Mouse (Mus musculus): ENCODE data around the gene Arhgap11a. TPM values are rescaled to one million over a fixed set of nuclear protein-coding genes. Genes with fewer than 3 reads are reported as not detected.

The Arhgap11a gene
- polyA plus RNA-seq, 1 experiment from 2014 or later = 28.3 TPM

- peak overlapping the region; percentile 5; the same call in 1 of the 2 replicates for H3K4me2 ChIP-seq (ENCODE audit: low read depth, low read length)
- H3K27me3 ChIP-seq (ENCODE audit: control insufficient read depth, insufficient read depth, low read depth, low read length) = no peaks in the 10 kb centered on the region
Measured at GRCm38 (mm10) chr2:113845081-113845480, 3.4 kb downstream of the Arhgap11a start.

GRCm38 (mm10) chr2:113841656-113842437, 6.6 kb downstream of the Arhgap11a start:
- Histone ChIP-seq H3K9ac (ENCODE audit: low read length) (no peak overlapping the region), H3K27me3 (ENCODE audit: control insufficient read depth, insufficient read depth, low read depth, low read length) (no peaks in the 10 kb centered on the region), H3K9me3 (ENCODE audit: control insufficient read depth, low read length) (no peaks in the 10 kb centered on the region), H3K36me3 (ENCODE audit: control insufficient read depth, insufficient read depth, low read length) (peaks cover 25% of the 10 kb centered on the region), H3K4me2 (ENCODE audit: low read depth, low read length) (no peak overlapping the region), H3K4me1 (replicated peaks; ENCODE audit: control insufficient read depth, insufficient read depth, low read length) (peaks cover 19% of the 10 kb centered on the region), H3K4me3 (ENCODE audit: low read length) (no peak overlapping the region), H3K27ac (ENCODE audit: low read length) (no peak overlapping the region)
- no peak for ATAC-seq (ENCODE audit: low read depth)
- WGBS = 82% methylated on average over 4 of the region's 4 CpGs

More at GRCm38 (mm10) chr2:113845081-113845480, 3.4 kb downstream of the Arhgap11a start:
- Histone ChIP-seq H3K27ac (ENCODE audit: low read length) (0 out of 2 replicates have a peak overlapping the region, but pooled peaks have one; percentile 5), H3K36me3 (ENCODE audit: control insufficient read depth, insufficient read depth, low read length) (peaks cover 17% of the 10 kb centered on the region), H3K9ac (ENCODE audit: low read length) (no peak overlapping the region), H3K4me3 (ENCODE audit: low read length) (no peak overlapping the region; the same call in 1 of the 2 replicates), H3K4me1 (replicated peaks; ENCODE audit: control insufficient read depth, insufficient read depth, low read length) (peaks cover 28% of the 10 kb centered on the region), H3K9me3 (ENCODE audit: control insufficient read depth, low read length) (no peaks in the 10 kb centered on the region)
- ATAC-seq (ENCODE audit: low read depth) = no peak
- 36% methylated on average over 4 of the region's 4 CpGs for WGBS

- whole genome bisulfite sequencing = 48% methylated on average over 4 of the region's 4 CpGs
- H3K27ac ChIP-seq (ENCODE audit: low read length) = no peak overlapping the region
Measured at GRCm38 (mm10) chr2:113839488-113839887, 9.0 kb downstream of the Arhgap11a start.

GRCm38 (mm10) chr2:113835219-113835618, 13.2 kb downstream of the Arhgap11a start:
- no peak overlapping the region for H3K27ac ChIP-seq (ENCODE audit: low read length)
- H3K9ac ChIP-seq (ENCODE audit: low read length) = no peak overlapping the region
- no peaks in the 10 kb centered on the region for H3K27me3 ChIP-seq (ENCODE audit: control insufficient read depth, insufficient read depth, low read depth, low read length)
- H3K4me2 ChIP-seq (ENCODE audit: low read depth, low read length) = no peak overlapping the region
- H3K4me1 ChIP-seq (replicated peaks; ENCODE audit: control insufficient read depth, insufficient read depth, low read length) = no peaks in the 10 kb centered on the region
- H3K36me3 ChIP-seq (ENCODE audit: control insufficient read depth, insufficient read depth, low read length) = peaks cover 39% of the 10 kb centered on the region
- WGBS = 85% methylated on average over 3 of the region's 3 CpGs
- no peak for ATAC-seq (ENCODE audit: low read depth)
- H3K4me3 ChIP-seq (ENCODE audit: low read length) = no peak overlapping the region
- H3K9me3 ChIP-seq (ENCODE audit: control insufficient read depth, low read length) = no peaks in the 10 kb centered on the region

More at GRCm38 (mm10) chr2:113839488-113839887, 9.0 kb downstream of the Arhgap11a start:
- H3K4me2 ChIP-seq (ENCODE audit: low read depth, low read length) = no peak overlapping the region
- ATAC-seq (ENCODE audit: low read depth) = peak; percentile 43; the same call in 1 of the 2 replicates
- H3K9me3 ChIP-seq (ENCODE audit: control insufficient read depth, low read length) = no peaks in the 10 kb centered on the region
- H3K4me1 ChIP-seq (replicated peaks; ENCODE audit: control insufficient read depth, insufficient read depth, low read length) = no peaks in the 10 kb centered on the region
- H3K4me3 ChIP-seq (ENCODE audit: low read length) = no peak overlapping the region
- no peak overlapping the region for H3K9ac ChIP-seq (ENCODE audit: low read length)
- no peaks in the 10 kb centered on the region for H3K27me3 ChIP-seq (ENCODE audit: control insufficient read depth, insufficient read depth, low read depth, low read length)
- peaks cover 42% of the 10 kb centered on the region for H3K36me3 ChIP-seq (ENCODE audit: control insufficient read depth, insufficient read depth, low read length)

- Histone ChIP-seq H3K27ac (ENCODE audit: low read length) (no peak within 1 kb of the TSS), H3K4me1 (replicated peaks; ENCODE audit: control insufficient read depth, insufficient read depth, low read length) (peaks cover 6% of the 10 kb centered on the region), H3K4me2 (ENCODE audit: low read depth, low read length) (peak within 1 kb of the TSS; percentile 16), H3K9ac (ENCODE audit: low read length) (no peak within 1 kb of the TSS), H3K4me3 (ENCODE audit: low read length) (no peak within 1 kb of the TSS), H3K9me3 (ENCODE audit: control insufficient read depth, low read length) (no peaks in the 10 kb centered on the region), H3K27me3 (ENCODE audit: control insufficient read depth, insufficient read depth, low read depth, low read length) (no peaks in the 10 kb centered on the region), H3K36me3 (ENCODE audit: control insufficient read depth, insufficient read depth, low read length) (peaks cover 14% of the 10 kb centered on the region)
- WGBS = 11% methylated on average over 23 of the region's 23 CpGs
- peak; percentile 89 for ATAC-seq (ENCODE audit: low read depth)
Measured at GRCm38 (mm10) chr2:113828943-113829882, 19.2 kb downstream of the Arhgap11a start, which contains the start of gene Scg5. Scg5 (minus strand) TSS chr2:113829121.

- H3K4me3 ChIP-seq (ENCODE audit: low read length) = no peak overlapping the region
- no peaks in the 10 kb centered on the region for H3K27me3 ChIP-seq (ENCODE audit: control insufficient read depth, insufficient read depth, low read depth, low read length)
- no peak overlapping the region for H3K9ac ChIP-seq (ENCODE audit: low read length)
- H3K4me1 ChIP-seq (replicated peaks; ENCODE audit: control insufficient read depth, insufficient read depth, low read length) = peaks cover 6% of the 10 kb centered on the region
- whole genome bisulfite sequencing = 22% methylated on average over 17 of the region's 17 CpGs
- no peaks in the 10 kb centered on the region for H3K9me3 ChIP-seq (ENCODE audit: control insufficient read depth, low read length)
- H3K4me2 ChIP-seq (ENCODE audit: low read depth, low read length) = peak overlapping the region; percentile 16
- H3K36me3 ChIP-seq (ENCODE audit: control insufficient read depth, insufficient read depth, low read length) = peaks cover 8% of the 10 kb centered on the region
- ATAC-seq (ENCODE audit: low read depth) = no peak; the same call in 1 of the 2 replicates
- H3K27ac ChIP-seq (ENCODE audit: low read length) = no peak overlapping the region
Measured at GRCm38 (mm10) chr2:113828086-113828942, 20.1 kb downstream of the Arhgap11a start.

GRCm38 (mm10) chr2:113823909-113824308, 24.6 kb downstream of the Arhgap11a start:
- Histone ChIP-seq H3K4me3 (ENCODE audit: low read length) (no peak overlapping the region), H3K27ac (ENCODE audit: low read length) (no peak overlapping the region), H3K9me3 (ENCODE audit: control insufficient read depth, low read length) (no peaks in the 10 kb centered on the region), H3K4me1 (replicated peaks; ENCODE audit: control insufficient read depth, insufficient read depth, low read length) (peaks cover under 1% of the 10 kb centered on the region), H3K4me2 (ENCODE audit: low read depth, low read length) (no peak overlapping the region), H3K27me3 (ENCODE audit: control insufficient read depth, insufficient read depth, low read depth, low read length) (no peaks in the 10 kb centered on the region), H3K36me3 (ENCODE audit: control insufficient read depth, insufficient read depth, low read length) (no peaks in the 10 kb centered on the region), H3K9ac (ENCODE audit: low read length) (no peak overlapping the region)
- ATAC-seq (ENCODE audit: low read depth) = no peak
- 0% methylated on average over 2 of the region's 2 CpGs for WGBS

- WGBS = 89% methylated on average over 8 of the region's 8 CpGs
- no peaks in the 10 kb centered on the region for H3K27me3 ChIP-seq (ENCODE audit: control insufficient read depth, insufficient read depth, low read depth, low read length)
- H3K27ac ChIP-seq (ENCODE audit: low read length) = no peak overlapping the region
- no peak overlapping the region for H3K9ac ChIP-seq (ENCODE audit: low read length)
- no peaks in the 10 kb centered on the region for H3K36me3 ChIP-seq (ENCODE audit: control insufficient read depth, insufficient read depth, low read length)
- H3K9me3 ChIP-seq (ENCODE audit: control insufficient read depth, low read length) = no peaks in the 10 kb centered on the region
- no peak overlapping the region for H3K4me3 ChIP-seq (ENCODE audit: low read length)
- no peak overlapping the region for H3K4me2 ChIP-seq (ENCODE audit: low read depth, low read length)
- no peak for ATAC-seq (ENCODE audit: low read depth)
- no peaks in the 10 kb centered on the region for H3K4me1 ChIP-seq (replicated peaks; ENCODE audit: control insufficient read depth, insufficient read depth, low read length)
Measured at GRCm38 (mm10) chr2:113822367-113822766, 26.1 kb downstream of the Arhgap11a start.
